Mouse (Mus musculus) brain, embryonic 14.5 days (tissue): ENCODE data around the gene Pcca.

ENCODE experiments used
- CTCF ChIP-seq: fragments of 200-500 bp; IDR thresholded peaks from 2 replicates; pipeline ENCODE4 v1.5.1; 2012; ENCODE audit warnings: inconsistent platforms, mild to moderate bottlenecking, moderate library complexity, borderline replicate concordance; ENCODE audit not compliant: insufficient read depth, insufficient read length; ENCODE audit errors: extremely low read depth
- POLR2A ChIP-seq: fragments of 200-500 bp; IDR thresholded peaks from 2 replicates; pipeline ENCODE4 v1.6.1; 2012; ENCODE audit warnings: mild to moderate bottlenecking, inconsistent platforms, borderline replicate concordance; ENCODE audit not compliant: poor library complexity, insufficient read depth, insufficient read length, severe bottlenecking; ENCODE audit errors: extremely low read depth

DNA sequence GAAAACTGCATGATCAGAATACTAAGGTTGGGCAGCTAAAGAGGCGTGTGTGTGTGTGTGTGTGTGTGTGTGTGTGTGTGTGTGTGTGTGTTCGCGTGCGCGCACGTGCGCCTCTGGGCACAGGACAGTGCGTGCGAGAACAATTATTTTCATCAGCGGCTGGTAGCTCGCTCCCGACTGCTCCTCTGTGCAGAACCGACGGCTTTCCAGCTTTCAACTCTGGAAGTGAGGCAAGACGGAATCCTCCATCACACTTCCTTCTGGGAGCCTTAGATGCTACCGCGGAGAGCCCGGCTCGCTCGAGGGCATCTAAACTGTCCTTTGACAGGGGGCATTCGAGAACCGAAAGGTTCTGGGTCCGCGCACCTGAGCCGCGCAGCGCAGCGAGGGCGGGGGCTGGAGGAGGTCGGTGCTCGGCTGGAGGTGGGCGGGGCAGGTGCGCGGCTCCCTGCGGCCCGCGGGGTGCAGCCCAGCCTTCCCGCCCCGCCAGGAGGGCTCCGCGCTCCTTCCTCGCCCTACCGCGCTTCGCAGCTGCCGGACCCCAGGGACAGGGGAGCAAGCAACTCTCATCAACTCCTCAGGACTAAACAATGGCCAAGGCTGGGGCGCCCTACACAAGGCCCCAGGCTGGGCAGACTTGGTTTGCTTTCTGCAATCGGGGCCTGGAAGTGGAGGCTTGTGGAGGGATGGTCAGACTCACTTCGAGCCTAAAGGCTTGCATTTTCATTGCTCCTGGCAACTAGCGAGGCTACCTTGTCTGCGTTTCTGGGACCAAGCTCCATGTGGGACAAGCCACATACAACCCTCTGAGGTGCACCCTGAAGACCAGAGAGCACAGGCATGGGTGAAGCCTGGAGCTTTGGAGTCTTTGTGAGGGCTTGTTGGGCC lies 43.4 kb upstream of the Pcca start, which contains the start of gene Gm10837:
- no peak for TF ChIP-seq POLR2A
- no peak for TF ChIP-seq CTCF
